ENCODE assay signal across 8 mouse cellular contexts in genomic region chr10:99266025-99266424, GRCm38 (mm10). TPM values are rescaled to one million over a fixed set of nuclear protein-coding genes. Genes with fewer than 3 reads are reported as not detected.
DNase-seq lines count a peak whose midpoint lies in the region; ATAC-seq and TF ChIP-seq lines count a peak whose summit lies in the region.

No protein-coding gene starts in this region.

- peak overlapping the region; percentile 7 for H3K27ac ChIP-seq in liver, adult 2 months (replicated peaks; ENCODE audit: insufficient read depth, low read depth, low read length)
- H3K27ac ChIP-seq in hindbrain, embryonic 10.5 days = peak overlapping the region; percentile 99

- peak overlapping the region; percentile 45 for H3K9ac ChIP-seq in liver, adult 2 months (ENCODE audit: low read depth, low read length)

- peaks cover 15% of the 10 kb centered on the region for H3K4me1 ChIP-seq in liver, adult 2 months (ENCODE audit: control insufficient read depth, insufficient read depth, low read length)
- peaks cover 89% of the 10 kb centered on the region for H3K4me1 ChIP-seq in hindbrain, embryonic 10.5 days (replicated peaks)

- peaks cover 14% of the 10 kb centered on the region for H3K79me2 ChIP-seq in liver, adult 2 months (ENCODE audit: control insufficient read depth, insufficient read depth, low read length)

- no peak for TF ChIP-seq CTCF in liver, adult 2 months (IDR thresholded peaks at IDR 0.05; ENCODE audit: low read depth, low read length)

- no peaks in the 10 kb centered on the region for H3K9me3 ChIP-seq in hindbrain, embryonic 10.5 days

- peak; percentile 18 for DNase-seq in CD4-positive, CD25-positive, alpha-beta regulatory T cell, adult 2 months (ENCODE audit: low read depth, low spot score)
- peak; percentile 51 for DNase-seq in liver, adult 2 months (ENCODE audit: extremely low read depth, low read depth, low spot score)
- no peak for DNase-seq in liver
- no peak for DNase-seq in hindbrain, embryonic 10.5 days (ENCODE audit: low spot score)
- peak; percentile 32 for DNase-seq in lung, postnatal 14 days
- no peak for DNase-seq in gastrocnemius, postnatal 4 days (ENCODE audit: low spot score in 2 of 2)
- no peak for DNase-seq in urinary bladder, postnatal 36 days (ENCODE audit: low spot score in 2 of 2)

- H3K27me3 ChIP-seq in liver, adult 2 months (ENCODE audit: control insufficient read depth, insufficient read depth, low read length) = no peaks in the 10 kb centered on the region
- peaks cover 43% of the 10 kb centered on the region for H3K27me3 ChIP-seq in hindbrain, embryonic 10.5 days (ENCODE audit: insufficient read depth, poor library complexity, severe bottlenecking)

- no peak for ATAC-seq in CD4-positive, CD25-positive, alpha-beta regulatory T cell, adult 4 months

- H3K36me3 ChIP-seq in liver, adult 2 months (ENCODE audit: control insufficient read depth, insufficient read depth, low read length) = peaks cover 10% of the 10 kb centered on the region
- H3K36me3 ChIP-seq in hindbrain, embryonic 10.5 days = peaks cover 8% of the 10 kb centered on the region

- WGBS in liver, adult 2 months = 7% methylated on average over 14 of the region's 14 CpGs
- 43% methylated on average over 14 of the region's 14 CpGs for WGBS in hindbrain, embryonic 10.5 days

- peak overlapping the region; percentile 83 for H3K4me3 ChIP-seq in liver, adult 2 months (ENCODE audit: insufficient read depth, low read depth, low read length)
- H3K4me3 ChIP-seq in hindbrain, embryonic 10.5 days = peak overlapping the region; percentile 83

- TF ChIP-seq POLR2A in liver, adult 2 months (IDR thresholded peaks at IDR 0.05; ENCODE audit: extremely low read depth, insufficient read depth, low read length) = no peak

RNA-seq across cellular contexts. Expression of gene Dusp6, which starts 3.0 kb away (rescaled TPM):
- polyA plus RNA-seq in CD4-positive, CD25-positive, alpha-beta regulatory T cell, adult 4 months (2017; shearing (Covaris generic)) = 10 to 100 TPM; 23.4 to 38.0 TPM
- 29.3 and 29.9 TPM in 2 replicates for total RNA-seq in liver, adult 2 months (2014; rRNA removed)
- polyA plus RNA-seq in liver, adult 2 months (2012; rRNA removed) = 45.5 and 48.4 TPM in 2 replicates
- 38.2 and 63.0 TPM in 2 replicates for polyA plus RNA-seq in hindbrain, embryonic 10.5 days (2016; fragmentation: Nextera tagmentation; extraction: Ambion mirVana)
- total RNA-seq in gastrocnemius, postnatal 4 days (2021) = 10 to 100 TPM; 58.5 to 63.1 TPM

Comparison
In these comparisons a context has a peak if more than half of its experiments do, and no peak if none do; other contexts are left out.
1. DNase-seq: peak in CD4-positive, CD25-positive, alpha-beta regulatory T cell, adult 2 months (single experiment), liver, adult 2 months (single experiment) and lung, postnatal 14 days (single experiment); none in liver (single experiment), hindbrain, embryonic 10.5 days (single experiment), gastrocnemius, postnatal 4 days (0 of 2) and urinary bladder, postnatal 36 days (0 of 2).